Mouse (Mus musculus): Measurements from ENCODE around the gene Rai1.

DNA sequence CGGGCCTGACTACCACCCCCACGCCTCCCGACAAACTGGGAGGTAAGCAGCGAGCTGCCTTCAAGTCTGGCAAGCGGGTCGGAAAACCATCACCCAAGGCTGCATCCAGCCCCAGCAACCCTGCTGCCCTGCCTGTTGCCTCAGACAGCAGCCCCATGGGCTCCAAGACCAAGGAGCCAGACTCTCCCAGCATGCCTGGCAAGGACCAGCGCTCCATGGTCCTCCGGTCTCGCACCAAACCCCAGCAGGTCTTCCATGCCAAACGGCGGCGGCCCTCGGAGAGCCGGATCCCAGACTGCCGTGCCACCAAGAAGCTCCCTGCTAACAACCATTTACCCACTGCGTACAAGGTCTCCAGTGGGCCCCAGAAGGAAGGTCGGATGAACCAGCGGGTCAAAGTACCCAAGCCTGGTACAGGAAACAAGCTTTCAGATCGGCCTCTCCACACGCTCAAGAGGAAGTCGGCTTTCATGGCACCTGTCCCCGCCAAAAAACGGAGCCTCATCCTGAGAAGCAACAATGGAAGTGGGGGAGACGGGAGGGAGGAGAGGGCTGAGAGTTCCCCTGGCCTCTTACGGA is 83.6 kb downstream of the Rai1 start:
- TF ChIP-seq CTCF (conservative IDR thresholded peaks at IDR 0.05 in 1 of 2, IDR thresholded peaks at IDR 0.05 in 1 of 2; ENCODE audit: low read depth in 2 of 2, low read length in 2 of 2) (no peak), NRF1 (IDR thresholded peaks at IDR 0.05; ENCODE audit: low read depth, low read length) (no peak)

All from CH12.LX (cell line).